Mouse (Mus musculus) megakaryocyte-erythroid progenitor cell, adult 5 weeks (primary cell): ENCODE results near the gene Prepl. TPM values are rescaled to one million over a fixed set of nuclear protein-coding genes. Genes with fewer than 3 reads are reported as not detected.

ENCODE experiments used
- polyA plus RNA-seq: library from polyadenylated mRNA; stranded (reverse); fragments of >175 nt; gene quantifications from 2 replicates; pipeline ENCODE4 v1.2.3, GENCODE M21; 2012

Gene Prepl
- 1.1 and 1.3 TPM in 2 replicates for polyA plus RNA-seq

DNA sequence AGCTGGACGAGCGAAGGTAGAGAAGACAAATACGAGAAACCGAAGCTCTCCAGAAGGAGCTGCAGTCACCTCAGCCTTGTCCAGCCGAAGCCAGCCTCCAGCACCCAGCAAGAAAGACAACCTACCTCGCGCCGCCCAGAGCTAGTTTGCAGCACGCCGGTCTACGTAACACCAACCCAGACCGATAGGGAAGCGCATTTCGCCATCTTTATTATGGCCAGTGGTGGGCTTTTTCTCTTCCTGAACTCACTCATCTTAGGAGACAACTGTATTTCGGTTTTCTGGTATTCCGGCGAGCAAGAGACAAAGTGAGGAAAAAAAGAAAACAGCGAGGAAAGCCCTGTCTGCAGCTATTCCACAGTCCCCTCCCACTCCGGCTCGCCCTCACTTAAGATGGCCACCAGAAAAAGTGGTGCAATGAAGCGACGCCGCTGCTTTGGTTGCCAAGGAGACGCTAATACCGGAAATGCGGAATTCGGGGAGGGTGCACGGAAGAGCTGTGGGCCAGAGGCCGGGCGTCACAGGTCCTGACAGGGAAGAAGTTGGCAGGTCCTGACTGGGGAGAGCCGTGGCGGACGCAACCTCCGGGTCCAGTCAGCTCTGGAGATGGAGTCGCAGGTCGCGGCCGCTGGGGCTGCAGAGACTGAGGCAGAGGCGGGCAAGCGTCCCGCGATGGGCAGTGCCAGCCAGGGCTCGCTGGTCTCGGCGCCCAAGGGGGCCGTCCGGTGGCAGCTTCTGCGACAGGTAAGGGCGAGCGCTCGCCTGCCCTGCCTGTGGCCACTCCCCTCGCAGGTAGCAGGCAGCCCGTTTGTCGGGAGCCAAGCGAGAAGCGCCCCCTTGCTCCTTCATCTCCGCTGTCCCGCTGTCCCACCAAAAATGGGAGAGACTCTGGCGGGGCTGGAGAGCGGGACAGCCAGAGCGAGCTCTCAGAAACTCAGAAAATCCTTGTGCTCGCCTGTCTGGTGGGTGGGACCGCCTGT is at the start of gene Prepl, which contains the start of gene Camkmt:
Gene Prepl, minus strand, starts transcription at position 122 of the 980 bp plus-strand sequence.
Gene Camkmt, plus strand, starts transcription at position 433 of the 980 bp plus-strand sequence.

DNA sequence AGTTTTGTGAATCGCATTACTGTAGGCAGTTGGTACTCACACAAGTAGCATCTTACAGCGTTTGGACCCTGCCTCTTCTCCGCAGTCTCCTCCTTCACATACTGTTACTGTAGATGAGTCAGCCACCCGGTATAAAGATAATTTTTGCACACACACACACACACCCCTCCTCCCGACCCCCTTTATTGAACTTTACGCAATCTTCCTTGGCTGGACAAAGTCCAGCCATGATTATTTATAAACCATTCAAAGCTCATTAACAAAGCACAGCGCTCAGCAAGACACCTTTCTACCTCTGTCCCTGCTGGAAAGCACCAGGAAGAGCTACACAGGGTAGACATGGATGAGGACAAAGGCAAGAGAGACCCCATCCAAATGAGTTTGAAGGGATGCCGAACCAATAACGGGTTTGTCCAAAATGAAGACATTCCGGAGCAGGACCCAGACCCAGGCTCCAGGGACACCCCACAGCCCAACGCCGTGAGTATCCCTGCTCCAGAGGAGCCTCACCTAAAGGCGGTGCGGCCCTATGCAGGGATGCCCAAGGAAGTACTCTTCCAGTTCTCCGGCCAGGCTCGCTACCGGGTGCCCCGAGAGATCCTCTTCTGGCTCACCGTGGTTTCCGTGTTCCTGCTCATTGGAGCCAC is 61.8 kb downstream of the Prepl start, which contains the start of gene Slc3a1:
Gene Slc3a1, plus strand, starts transcription at position 284 of the 647 bp plus-strand sequence.

Other genes starting within 250 kb of the Prepl start
- 17.3 and 21.1 TPM in 2 replicates for gene Ppm1b, start 133.5 kb downstream of the Prepl start, polyA plus RNA-seq
- not detected in 2 replicates for gene Slc3a1, start 61.9 kb downstream of the Prepl start, polyA plus RNA-seq
- gene Camkmt, start 311 bp upstream of the Prepl start, polyA plus RNA-seq: 3.1 and 3.4 TPM in 2 replicates